Mouse (Mus musculus): ENCODE results near the gene Olfr1133. TPM values are rescaled to one million over a fixed set of nuclear protein-coding genes. Genes with fewer than 3 reads are reported as not detected.
"Not testable (repeated sequence)": the region's sequence is repeated elsewhere in the genome, so short reads cannot be mapped to it uniquely, and the experiment has no call there.

The Olfr1133 gene
- total and polyA plus RNA-seq, 3 experiments: not detected

DNA sequence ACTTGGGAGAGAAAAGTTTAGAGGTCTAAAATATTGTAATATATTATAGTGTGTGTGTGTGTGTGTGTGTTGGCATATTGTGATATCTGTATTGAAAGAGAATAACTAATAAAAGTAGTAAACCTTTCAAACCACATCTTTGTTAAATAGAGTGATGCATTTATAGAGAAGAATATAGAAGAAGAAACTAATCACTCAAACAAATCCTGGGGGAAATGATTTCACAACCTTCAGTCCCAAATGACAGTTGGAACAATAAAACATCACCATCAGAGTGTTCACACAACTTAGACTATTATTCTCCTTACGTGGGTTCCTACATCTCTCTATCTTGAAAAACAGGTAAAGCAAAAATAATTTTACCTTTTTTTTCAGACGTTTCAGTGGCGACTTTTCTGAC lies 20.4 kb downstream of the Olfr1133 start, which contains the start of gene Olfr1131:
TSS of gene Olfr1131 (plus strand) at position 301 of the 400 bp plus-strand sequence.
- Histone ChIP-seq H3K27ac (no peak within 1 kb of the TSS), H3K36me3 (ENCODE audit: control insufficient read depth, insufficient read depth, low read length) (no peaks in the 10 kb centered on the region), H3K27me3 (ENCODE audit: control insufficient read depth, insufficient read depth, low read length) (no peaks in the 10 kb centered on the region), H3K4me1 (ENCODE audit: control insufficient read depth, insufficient read depth, low read length) (no peaks in the 10 kb centered on the region), H3K9ac (ENCODE audit: low read depth, low read length) (no peak within 1 kb of the TSS), H3K4me3 (no peak within 1 kb of the TSS), H3K79me2 (replicated peaks; ENCODE audit: control insufficient read depth, insufficient read depth, low read length) (no peaks in the 10 kb centered on the region)
- no peak for DNase-seq
- WGBS: 44% methylated on average over 3 of the region's 3 CpGs
- intact Hi-C loops (cut with DNase I): no loop called here
- no peak for TF ChIP-seq EP300 (IDR thresholded peaks at IDR 0.05; ENCODE audit: insufficient read depth, low read depth, low read length)
- no peak for TF ChIP-seq POLR2A (IDR thresholded peaks at IDR 0.05; ENCODE audit: insufficient read depth, low read depth, low read length)
- TF ChIP-seq CTCF (IDR thresholded peaks at IDR 0.05): no peak

DNA sequence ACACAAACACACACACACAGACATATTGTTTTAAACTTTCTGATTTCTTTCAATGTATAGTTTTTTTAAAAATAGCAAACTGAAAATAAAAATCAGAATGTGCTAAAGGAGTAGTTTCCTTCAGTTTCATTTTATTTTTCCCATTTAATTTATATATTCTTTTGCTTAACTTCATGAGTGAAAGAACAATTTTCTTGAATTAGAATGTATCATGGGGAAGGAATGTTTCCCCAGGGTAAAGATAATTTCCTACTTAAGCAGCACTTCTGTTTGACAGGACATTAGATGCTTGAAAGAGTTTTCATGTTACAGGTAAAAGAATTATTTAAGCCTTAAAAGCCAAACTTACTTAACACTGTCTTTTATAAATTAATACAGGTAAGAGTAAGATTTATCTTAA lies 41.3 kb downstream of the Olfr1133 start, which contains the start of gene Olfr1130:
TSS of gene Olfr1130 (plus strand) at position 301 of the 400 bp plus-strand sequence.
- H3K4me1 ChIP-seq (ENCODE audit: control insufficient read depth, insufficient read depth, low read length); H3K27me3 ChIP-seq (ENCODE audit: control insufficient read depth, insufficient read depth, low read length); DNase-seq; H3K79me2 ChIP-seq (replicated peaks; ENCODE audit: control insufficient read depth, insufficient read depth, low read length); H3K4me3 ChIP-seq; H3K9ac ChIP-seq (ENCODE audit: low read depth, low read length); H3K36me3 ChIP-seq (ENCODE audit: control insufficient read depth, insufficient read depth, low read length); H3K27ac ChIP-seq; intact Hi-C loops (cut with DNase I): not testable (repeated sequence)

Other genes with a start within 250 kb of the Olfr1133 start
- gene Olfr1123, start 230.7 kb downstream of the Olfr1133 start, total RNA-seq (2021): not detected
- gene Olfr1123, start 230.7 kb downstream of the Olfr1133 start, polyA plus RNA-seq (2012; rRNA removed): not detected in 2 replicates
- not detected for gene Olfr1124, start 217.1 kb downstream of the Olfr1133 start, total RNA-seq (2021)
- not detected in 2 replicates for gene Olfr1124, start 217.1 kb downstream of the Olfr1133 start, polyA plus RNA-seq (2012; rRNA removed)
- not detected for gene Olfr1126, start 193.4 kb downstream of the Olfr1133 start, total RNA-seq (2021)
- not detected in 2 replicates for gene Olfr1126, start 193.4 kb downstream of the Olfr1133 start, polyA plus RNA-seq (2012; rRNA removed)
- not detected for gene Pramel7, start 150.3 kb downstream of the Olfr1133 start, total RNA-seq (2021)
- not detected in 2 replicates for gene Pramel7, start 150.3 kb downstream of the Olfr1133 start, polyA plus RNA-seq (2012; rRNA removed)
- not detected for gene Pramel6, start 140.8 kb downstream of the Olfr1133 start, total RNA-seq (2021)
- not detected in 2 replicates for gene Pramel6, start 140.8 kb downstream of the Olfr1133 start, polyA plus RNA-seq (2012; rRNA removed)
- gene Olfr153, start 115.6 kb downstream of the Olfr1133 start, total RNA-seq (2021): not detected
- gene Olfr153, start 115.6 kb downstream of the Olfr1133 start, polyA plus RNA-seq (2012; rRNA removed): 0.08 TPM in 1 of 2 replicates, not detected in the other
- not detected for gene Olfr1128, start 101.8 kb downstream of the Olfr1133 start, total RNA-seq (2021)
- not detected in 2 replicates for gene Olfr1128, start 101.8 kb downstream of the Olfr1133 start, polyA plus RNA-seq (2012; rRNA removed)
- gene Olfr1129, start 73.5 kb downstream of the Olfr1133 start, total RNA-seq (2021): not detected
- not detected in 2 replicates for gene Olfr1129, start 73.5 kb downstream of the Olfr1133 start, polyA plus RNA-seq (2012; rRNA removed)
- not detected for gene Olfr1130, start 41.2 kb downstream of the Olfr1133 start, total RNA-seq (2021)
- gene Olfr1130, start 41.2 kb downstream of the Olfr1133 start, polyA plus RNA-seq (2012; rRNA removed): not detected in 2 replicates
- not detected for gene Olfr1131, start 20.3 kb downstream of the Olfr1133 start, total RNA-seq (2021)
- gene Olfr1131, start 20.3 kb downstream of the Olfr1133 start, polyA plus RNA-seq (2012; rRNA removed): not detected in 2 replicates
- not detected for gene Olfr1132, start 9.8 kb downstream of the Olfr1133 start, total RNA-seq (2021)
- gene Olfr1132, start 9.8 kb downstream of the Olfr1133 start, polyA plus RNA-seq (2012; rRNA removed): not detected in 2 replicates
- gene Olfr1134, start 11.1 kb upstream of the Olfr1133 start, total RNA-seq (2021): not detected
- gene Olfr1134, start 11.1 kb upstream of the Olfr1133 start, polyA plus RNA-seq (2012; rRNA removed): not detected in 2 replicates
- gene Olfr1135, start 26.3 kb upstream of the Olfr1133 start, total RNA-seq (2021): not detected
- gene Olfr1135, start 26.3 kb upstream of the Olfr1133 start, polyA plus RNA-seq (2012; rRNA removed): not detected in 2 replicates
- gene Olfr1136, start 46.6 kb upstream of the Olfr1133 start, total RNA-seq (2021): not detected
- not detected in 2 replicates for gene Olfr1136, start 46.6 kb upstream of the Olfr1133 start, polyA plus RNA-seq (2012; rRNA removed)
- not detected for gene Olfr1137, start 65.8 kb upstream of the Olfr1133 start, total RNA-seq (2021)
- not detected in 2 replicates for gene Olfr1137, start 65.8 kb upstream of the Olfr1133 start, polyA plus RNA-seq (2012; rRNA removed)
- not detected for gene Olfr1138, start 92.6 kb upstream of the Olfr1133 start, total RNA-seq (2021)
- gene Olfr1138, start 92.6 kb upstream of the Olfr1133 start, polyA plus RNA-seq (2012; rRNA removed): not detected in 2 replicates
- not detected for gene Olfr1140, start 96.4 kb upstream of the Olfr1133 start, total RNA-seq (2021)
- not detected in 2 replicates for gene Olfr1140, start 96.4 kb upstream of the Olfr1133 start, polyA plus RNA-seq (2012; rRNA removed)
- gene Olfr1141, start 106.6 kb upstream of the Olfr1133 start, total RNA-seq (2021): not detected
- not detected in 2 replicates for gene Olfr1141, start 106.6 kb upstream of the Olfr1133 start, polyA plus RNA-seq (2012; rRNA removed)
- not detected for gene Olfr152, start 132.1 kb upstream of the Olfr1133 start, total RNA-seq (2021)
- not detected in 2 replicates for gene Olfr152, start 132.1 kb upstream of the Olfr1133 start, polyA plus RNA-seq (2012; rRNA removed)
- gene Olfr1143, start 153.2 kb upstream of the Olfr1133 start, total RNA-seq (2021): not detected
- not detected in 2 replicates for gene Olfr1143, start 153.2 kb upstream of the Olfr1133 start, polyA plus RNA-seq (2012; rRNA removed)
- not detected for gene Olfr1145, start 162.4 kb upstream of the Olfr1133 start, total RNA-seq (2021)
- not detected in 2 replicates for gene Olfr1145, start 162.4 kb upstream of the Olfr1133 start, polyA plus RNA-seq (2012; rRNA removed)
- gene Olfr1148, start 183.2 kb upstream of the Olfr1133 start, total RNA-seq (2021): not detected
- gene Olfr1148, start 183.2 kb upstream of the Olfr1133 start, polyA plus RNA-seq (2012; rRNA removed): not detected in 2 replicates
- not detected for gene Olfr1150-ps1, start 196.6 kb upstream of the Olfr1133 start, total RNA-seq (2021)
- gene Olfr1150-ps1, start 196.6 kb upstream of the Olfr1133 start, polyA plus RNA-seq (2012; rRNA removed): not detected in 2 replicates
- gene Olfr1151, start 208.5 kb upstream of the Olfr1133 start, total RNA-seq (2021): not detected
- not detected in 2 replicates for gene Olfr1151, start 208.5 kb upstream of the Olfr1133 start, polyA plus RNA-seq (2012; rRNA removed)
- gene Olfr1152, start 219.1 kb upstream of the Olfr1133 start, total RNA-seq (2021): not detected
- gene Olfr1152, start 219.1 kb upstream of the Olfr1133 start, polyA plus RNA-seq (2012; rRNA removed): not detected in 2 replicates
- not detected for gene Olfr1153, start 247.6 kb upstream of the Olfr1133 start, total RNA-seq (2021)
- not detected in 2 replicates for gene Olfr1153, start 247.6 kb upstream of the Olfr1133 start, polyA plus RNA-seq (2012; rRNA removed)

All from heart, adult 2 months (tissue).